Mouse (Mus musculus): ENCODE results near the gene Dgki. TPM values are rescaled to one million over a fixed set of nuclear protein-coding genes. Genes with fewer than 3 reads are reported as not detected.

The Dgki gene
- polyA plus RNA-seq, 1 experiment from 2014 or later: 9.2 TPM

- H3K9me3 ChIP-seq (ENCODE audit: control insufficient read depth, low read length): no peaks in the 10 kb centered on the region
- H3K27me3 ChIP-seq (ENCODE audit: control insufficient read depth, insufficient read depth, low read length): no peaks in the 10 kb centered on the region
- H3K4me1 ChIP-seq (ENCODE audit: control insufficient read depth, insufficient read depth, low read length): peaks cover 38% of the 10 kb centered on the region
- H3K36me3 ChIP-seq (ENCODE audit: control insufficient read depth, insufficient read depth, low read length): no peaks in the 10 kb centered on the region
- WGBS: 34% methylated on average over 10 of the region's 10 CpGs
- 0 out of 2 replicates have a peak overlapping the region, but pooled peaks have one; percentile 27 for H3K27ac ChIP-seq (replicated peaks; ENCODE audit: low read depth, low read length)
- H3K4me2 ChIP-seq (ENCODE audit: low read length): no peak overlapping the region
- ATAC-seq (ENCODE audit: low FRiP score, low TSS enrichment) (no peak), DNase-seq (no peak)
- H3K4me3 ChIP-seq (replicated peaks; ENCODE audit: low read depth, low read length): no peak overlapping the region
- H3K9ac ChIP-seq (replicated peaks; ENCODE audit: low read length): no peak overlapping the region
Observed at GRCm38 (mm10) chr6:37215655-37216054, 84.3 kb downstream of the Dgki start.

- no peak overlapping the region for H3K27ac ChIP-seq (replicated peaks; ENCODE audit: low read depth, low read length)
Observed at GRCm38 (mm10) chr6:37212930-37213329, 87.1 kb downstream of the Dgki start.

GRCm38 (mm10) chr6:37211545-37212247 lies 88.3 kb downstream of the Dgki start:
- no peak overlapping the region for H3K4me2 ChIP-seq (ENCODE audit: low read length)
- no peaks in the 10 kb centered on the region for H3K9me3 ChIP-seq (ENCODE audit: control insufficient read depth, low read length)
- H3K36me3 ChIP-seq (ENCODE audit: control insufficient read depth, insufficient read depth, low read length): no peaks in the 10 kb centered on the region
- H3K4me3 ChIP-seq (replicated peaks; ENCODE audit: low read depth, low read length): no peak overlapping the region
- no peak for ATAC-seq (ENCODE audit: low FRiP score, low TSS enrichment)
- no peaks in the 10 kb centered on the region for H3K27me3 ChIP-seq (ENCODE audit: control insufficient read depth, insufficient read depth, low read length)
- H3K9ac ChIP-seq (replicated peaks; ENCODE audit: low read length): no peak overlapping the region
- peaks cover 34% of the 10 kb centered on the region for H3K4me1 ChIP-seq (ENCODE audit: control insufficient read depth, insufficient read depth, low read length)
- peak; percentile 47 for DNase-seq
- H3K27ac ChIP-seq (replicated peaks; ENCODE audit: low read depth, low read length): peak overlapping the region; percentile 66
- 11% methylated on average over 9 of the region's 9 CpGs for WGBS

More at GRCm38 (mm10) chr6:37212930-37213329, 87.1 kb downstream of the Dgki start:
- Histone ChIP-seq H3K27me3 (ENCODE audit: control insufficient read depth, insufficient read depth, low read length) (no peaks in the 10 kb centered on the region), H3K9ac (replicated peaks; ENCODE audit: low read length) (no peak overlapping the region), H3K4me2 (ENCODE audit: low read length) (no peak overlapping the region), H3K9me3 (ENCODE audit: control insufficient read depth, low read length) (no peaks in the 10 kb centered on the region), H3K4me1 (ENCODE audit: control insufficient read depth, insufficient read depth, low read length) (peaks cover 38% of the 10 kb centered on the region), H3K4me3 (replicated peaks; ENCODE audit: low read depth, low read length) (no peak overlapping the region), H3K36me3 (ENCODE audit: control insufficient read depth, insufficient read depth, low read length) (no peaks in the 10 kb centered on the region)
- ATAC-seq (ENCODE audit: low FRiP score, low TSS enrichment): no peak
- whole genome bisulfite sequencing: 78% methylated on average over 4 of the region's 4 CpGs
- DNase-seq: no peak

- no peak overlapping the region for H3K4me3 ChIP-seq (replicated peaks; ENCODE audit: low read depth, low read length)
- no peaks in the 10 kb centered on the region for H3K9me3 ChIP-seq (ENCODE audit: control insufficient read depth, low read length)
- DNase-seq (no peak), ATAC-seq (ENCODE audit: low FRiP score, low TSS enrichment) (no peak)
- H3K27me3 ChIP-seq (ENCODE audit: control insufficient read depth, insufficient read depth, low read length): no peaks in the 10 kb centered on the region
- no peaks in the 10 kb centered on the region for H3K36me3 ChIP-seq (ENCODE audit: control insufficient read depth, insufficient read depth, low read length)
- no peak overlapping the region for H3K4me2 ChIP-seq (ENCODE audit: low read length)
- H3K4me1 ChIP-seq (ENCODE audit: control insufficient read depth, insufficient read depth, low read length): no peaks in the 10 kb centered on the region
- H3K9ac ChIP-seq (replicated peaks; ENCODE audit: low read length): no peak overlapping the region
- H3K27ac ChIP-seq (replicated peaks; ENCODE audit: low read depth, low read length): no peak overlapping the region
- WGBS: 66% methylated on average over 4 of the region's 4 CpGs
Observed at GRCm38 (mm10) chr6:37202901-37203300, 97.1 kb downstream of the Dgki start.

- no peaks in the 10 kb centered on the region for H3K4me1 ChIP-seq (ENCODE audit: control insufficient read depth, insufficient read depth, low read length)
- no peak overlapping the region for H3K4me2 ChIP-seq (ENCODE audit: low read length)
- no peak overlapping the region for H3K27ac ChIP-seq (replicated peaks; ENCODE audit: low read depth, low read length)
- 95% methylated on average over 5 of the region's 5 CpGs for WGBS
- H3K4me3 ChIP-seq (replicated peaks; ENCODE audit: low read depth, low read length): no peak overlapping the region
- no peak overlapping the region for H3K9ac ChIP-seq (replicated peaks; ENCODE audit: low read length)
- no peaks in the 10 kb centered on the region for H3K9me3 ChIP-seq (ENCODE audit: control insufficient read depth, low read length)
- no peaks in the 10 kb centered on the region for H3K36me3 ChIP-seq (ENCODE audit: control insufficient read depth, insufficient read depth, low read length)
- H3K27me3 ChIP-seq (ENCODE audit: control insufficient read depth, insufficient read depth, low read length): no peaks in the 10 kb centered on the region
- DNase-seq (no peak), ATAC-seq (ENCODE audit: low FRiP score, low TSS enrichment) (no peak)
Observed at GRCm38 (mm10) chr6:37200840-37201239, 99.1 kb downstream of the Dgki start.

- 94% methylated on average over 3 of the region's 3 CpGs for WGBS
- Histone ChIP-seq H3K4me2 (ENCODE audit: low read length) (no peak overlapping the region), H3K27ac (replicated peaks; ENCODE audit: low read depth, low read length) (no peak overlapping the region), H3K4me1 (ENCODE audit: control insufficient read depth, insufficient read depth, low read length) (peaks cover 5% of the 10 kb centered on the region; the same call in 1 of the 2 replicates), H3K9me3 (ENCODE audit: control insufficient read depth, low read length) (no peaks in the 10 kb centered on the region), H3K36me3 (ENCODE audit: control insufficient read depth, insufficient read depth, low read length) (no peaks in the 10 kb centered on the region), H3K9ac (replicated peaks; ENCODE audit: low read length) (no peak overlapping the region), H3K4me3 (replicated peaks; ENCODE audit: low read depth, low read length) (no peak overlapping the region), H3K27me3 (ENCODE audit: control insufficient read depth, insufficient read depth, low read length) (no peaks in the 10 kb centered on the region)
- no peak for ATAC-seq (ENCODE audit: low FRiP score, low TSS enrichment)
- no peak for DNase-seq
Observed at GRCm38 (mm10) chr6:37199502-37199901, 100.5 kb downstream of the Dgki start.

- no peak overlapping the region for H3K4me2 ChIP-seq (ENCODE audit: low read length)
- no peaks in the 10 kb centered on the region for H3K36me3 ChIP-seq (ENCODE audit: control insufficient read depth, insufficient read depth, low read length)
- no peak overlapping the region for H3K27ac ChIP-seq (replicated peaks; ENCODE audit: low read depth, low read length)
- H3K27me3 ChIP-seq (ENCODE audit: control insufficient read depth, insufficient read depth, low read length): no peaks in the 10 kb centered on the region
- peaks cover 5% of the 10 kb centered on the region; the same call in 1 of the 2 replicates for H3K4me1 ChIP-seq (ENCODE audit: control insufficient read depth, insufficient read depth, low read length)
- no peak for DNase-seq
- ATAC-seq (ENCODE audit: low FRiP score, low TSS enrichment): no peak
- H3K4me3 ChIP-seq (replicated peaks; ENCODE audit: low read depth, low read length): no peak overlapping the region
- H3K9me3 ChIP-seq (ENCODE audit: control insufficient read depth, low read length): no peaks in the 10 kb centered on the region
- 68% methylated on average over 13 of the region's 13 CpGs for WGBS
- H3K9ac ChIP-seq (replicated peaks; ENCODE audit: low read length): no peak overlapping the region
Observed at GRCm38 (mm10) chr6:37197745-37198144, 102.2 kb downstream of the Dgki start.

- no peak overlapping the region for H3K27ac ChIP-seq (replicated peaks; ENCODE audit: low read depth, low read length)
- no peaks in the 10 kb centered on the region for H3K27me3 ChIP-seq (ENCODE audit: control insufficient read depth, insufficient read depth, low read length)
- 87% methylated on average over 5 of the region's 5 CpGs for WGBS
- H3K4me3 ChIP-seq (replicated peaks; ENCODE audit: low read depth, low read length): no peak overlapping the region
- no peak for DNase-seq
- H3K4me1 ChIP-seq (ENCODE audit: control insufficient read depth, insufficient read depth, low read length): peaks cover 5% of the 10 kb centered on the region; the same call in 1 of the 2 replicates
- no peak overlapping the region for H3K9ac ChIP-seq (replicated peaks; ENCODE audit: low read length)
- H3K4me2 ChIP-seq (ENCODE audit: low read length): no peak overlapping the region
- H3K36me3 ChIP-seq (ENCODE audit: control insufficient read depth, insufficient read depth, low read length): no peaks in the 10 kb centered on the region
- ATAC-seq (ENCODE audit: low FRiP score, low TSS enrichment): no peak
- H3K9me3 ChIP-seq (ENCODE audit: control insufficient read depth, low read length): no peaks in the 10 kb centered on the region
Observed at GRCm38 (mm10) chr6:37196870-37197269, 103.1 kb downstream of the Dgki start.

GRCm38 (mm10) chr6:37195766-37196165 lies 104.2 kb downstream of the Dgki start:
- H3K9ac ChIP-seq (replicated peaks; ENCODE audit: low read length): no peak overlapping the region
- WGBS: 80% methylated on average over 4 of the region's 4 CpGs
- no peak overlapping the region for H3K27ac ChIP-seq (replicated peaks; ENCODE audit: low read depth, low read length)
- H3K4me1 ChIP-seq (ENCODE audit: control insufficient read depth, insufficient read depth, low read length): peaks cover 5% of the 10 kb centered on the region; the same call in 1 of the 2 replicates
- ATAC-seq (ENCODE audit: low FRiP score, low TSS enrichment): no peak
- no peaks in the 10 kb centered on the region for H3K36me3 ChIP-seq (ENCODE audit: control insufficient read depth, insufficient read depth, low read length)
- no peaks in the 10 kb centered on the region for H3K27me3 ChIP-seq (ENCODE audit: control insufficient read depth, insufficient read depth, low read length)
- H3K4me2 ChIP-seq (ENCODE audit: low read length): no peak overlapping the region
- DNase-seq: no peak
- H3K4me3 ChIP-seq (replicated peaks; ENCODE audit: low read depth, low read length): no peak overlapping the region
- no peaks in the 10 kb centered on the region for H3K9me3 ChIP-seq (ENCODE audit: control insufficient read depth, low read length)
